Mouse (Mus musculus) neural tube, embryonic 11.5 days (tissue): Measurements from ENCODE around the gene Tmem223. TPM values are rescaled to one million over a fixed set of nuclear protein-coding genes. Genes with fewer than 3 reads are reported as not detected.
A peak's percentile ranks its signal among the peaks of the same experiment; 100 is the strongest.

Experiments
- ATAC-seq: fragments of 200-750 bp; cut with Nextera tagmentation; 2 replicates; pipeline ENCODE4 v1.8.0; 2017; ENCODE audit warnings: moderate number of reproducible peaks, mild to moderate bottlenecking, moderate TSS enrichment, moderate library complexity; ENCODE audit not compliant: insufficient read depth, low FRiP score, low TSS enrichment
- DNase-seq: peaks from one replicate; pipeline ENCODE4 v3.0.0-alpha.2; 2015; ENCODE audit warnings: low spot score
- H3K27ac ChIP-seq: fragments of 300-500 bp; sonication (generic); 2 replicates; pipeline ENCODE4 v1.5.1; 2014; ENCODE audit warnings: low read depth, mild to moderate bottlenecking, low read length
- H3K27me3 ChIP-seq: fragments of 300-500 bp; sonication (generic); 2 replicates; pipeline ENCODE4 v1.6.1; 2014; ENCODE audit warnings: mild to moderate bottlenecking, low read length, mixed read lengths; ENCODE audit not compliant: control insufficient read depth, insufficient read depth
- H3K36me3 ChIP-seq: fragments of 300-500 bp; sonication (generic); 2 replicates; pipeline ENCODE4 v1.6.1; 2014; ENCODE audit warnings: mild to moderate bottlenecking, low read length, moderate library complexity, mixed read lengths; ENCODE audit not compliant: control insufficient read depth, insufficient read depth
- H3K4me1 ChIP-seq: fragments of 300-500 bp; sonication (generic); 2 replicates; pipeline ENCODE4 v1.6.1; 2014; ENCODE audit warnings: low read length, mixed read lengths; ENCODE audit not compliant: control insufficient read depth, insufficient read depth
- H3K4me2 ChIP-seq: fragments of 300-500 bp; sonication (generic); 2 replicates; pipeline ENCODE4 v1.6.1; 2014; ENCODE audit warnings: low read depth, mild to moderate bottlenecking, moderate library complexity
- H3K4me3 ChIP-seq: fragments of 300-500 bp; sonication (generic); 2 replicates; pipeline ENCODE4 v1.5.1; 2014; ENCODE audit warnings: low read depth, low read length
- H3K9ac ChIP-seq: fragments of 300-500 bp; sonication (generic); 2 replicates; pipeline ENCODE4 v1.6.1; 2014; ENCODE audit warnings: mild to moderate bottlenecking, low read length
- H3K9me3 ChIP-seq: fragments of 300-500 bp; sonication (generic); 2 replicates; pipeline ENCODE4 v1.6.1; 2016; ENCODE audit warnings: low read length; ENCODE audit not compliant: control insufficient read depth
- WGBS: fragments of 180-500 bp; shearing (Covaris S2); extraction: QIAGEN DNeasy Blood & Tissue Kit; methylation state at CpG from one replicate; pipeline ENCODE4 v1.1.7; 2014; 5-methylcytosine and 5-hydroxymethylcytosine counted together
- polyA plus RNA-seq: library from polyadenylated mRNA; unstranded; fragments of >200 nt; fragmentation: Nextera tagmentation; extraction: Ambion mirVana; gene quantifications from 2 replicates; pipeline ENCODE4 v1.2.1, GENCODE M21; 2014

Tmem223 gene
- polyA plus RNA-seq, 1 experiment from 2014 or later = 181 TPM

- Histone ChIP-seq H3K9ac (no peak overlapping the region), H3K4me2 (no peak overlapping the region), H3K9me3 (no peaks in the 10 kb centered on the region), H3K27me3 (no peaks in the 10 kb centered on the region), H3K4me3 (no peak overlapping the region), H3K27ac (no peak overlapping the region), H3K4me1 (peaks cover 7% of the 10 kb centered on the region), H3K36me3 (peaks cover 8% of the 10 kb centered on the region)
- ATAC-seq (no peak), DNase-seq (no peak)
- 89% methylated on average over 2 of the region's 2 CpGs for WGBS
Observed at GRCm38 (mm10) chr19:8758899-8759298, 11.9 kb upstream of the Tmem223 start.

- WGBS = 95% methylated on average over 2 of the region's 2 CpGs
- no peak for ATAC-seq
- H3K36me3 ChIP-seq = peaks cover 21% of the 10 kb centered on the region
Observed at GRCm38 (mm10) chr19:8760757-8761156, 10.0 kb upstream of the Tmem223 start.

DNA sequence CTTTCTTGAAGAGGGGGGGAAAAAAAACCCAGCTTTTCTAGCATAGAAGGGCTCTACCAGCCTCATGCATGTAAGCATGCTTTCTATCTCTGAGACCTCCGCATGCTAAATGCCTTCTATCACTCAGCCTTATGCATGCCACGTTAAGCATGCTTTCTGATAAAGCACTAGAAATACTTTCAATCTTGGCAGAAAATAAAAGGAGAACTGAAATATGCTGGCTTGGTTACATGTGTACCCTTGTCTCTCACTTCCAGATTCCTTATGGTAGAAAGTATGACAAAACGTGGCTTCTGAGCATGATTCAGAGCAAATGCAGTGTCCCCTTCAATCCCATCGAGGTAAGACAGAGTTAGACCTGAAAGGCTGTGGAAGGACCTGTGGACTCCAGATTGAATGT, 7.5 kb upstream of the Tmem223 start:
- H3K9me3 ChIP-seq = peaks cover 2% of the 10 kb centered on the region; the same call in 1 of the 2 replicates
- H3K36me3 ChIP-seq = peaks cover 35% of the 10 kb centered on the region
- WGBS = 92% methylated on average over 4 of the region's 4 CpGs
- no peak for ATAC-seq
- no peak for DNase-seq
- H3K4me3 ChIP-seq = no peak overlapping the region
- H3K9ac ChIP-seq = no peak overlapping the region
- peaks cover 2% of the 10 kb centered on the region; the same call in 1 of the 2 replicates for H3K4me1 ChIP-seq
- no peak overlapping the region for H3K4me2 ChIP-seq
- no peaks in the 10 kb centered on the region for H3K27me3 ChIP-seq
- no peak overlapping the region for H3K27ac ChIP-seq

More at GRCm38 (mm10) chr19:8760757-8761156, 10.0 kb upstream of the Tmem223 start:
- H3K4me1 ChIP-seq = peaks cover 7% of the 10 kb centered on the region
- peaks cover 2% of the 10 kb centered on the region; the same call in 1 of the 2 replicates for H3K9me3 ChIP-seq
- H3K4me3 ChIP-seq = no peak overlapping the region
- H3K27me3 ChIP-seq = no peaks in the 10 kb centered on the region
- no peak for DNase-seq
- no peak overlapping the region for H3K9ac ChIP-seq
- H3K4me2 ChIP-seq = no peak overlapping the region
- no peak overlapping the region for H3K27ac ChIP-seq

DNA sequence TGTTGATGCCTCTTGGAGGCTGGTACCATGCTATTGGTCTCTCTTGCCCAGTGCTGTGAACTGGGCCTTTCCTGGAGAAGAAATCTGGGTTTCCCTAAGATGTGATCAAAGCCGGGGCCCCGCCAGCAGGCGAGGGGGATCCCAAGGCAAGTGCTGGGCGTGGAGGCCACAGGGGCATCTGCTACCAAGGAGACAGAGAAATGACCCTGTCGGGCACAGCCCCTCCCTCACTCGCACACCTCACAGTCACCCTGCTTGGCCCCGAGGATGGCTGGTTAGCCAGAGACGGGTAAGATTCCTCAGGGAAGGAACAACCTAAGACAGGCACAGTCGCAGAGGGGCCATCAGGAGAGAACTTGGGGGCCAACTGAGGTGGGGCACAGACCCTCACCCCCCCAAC, 5.2 kb upstream of the Tmem223 start:
- Histone ChIP-seq H3K4me3 (no peak overlapping the region), H3K36me3 (peaks cover 42% of the 10 kb centered on the region), H3K9ac (no peak overlapping the region), H3K4me2 (no peak overlapping the region), H3K4me1 (no peaks in the 10 kb centered on the region), H3K9me3 (peaks cover 2% of the 10 kb centered on the region; the same call in 1 of the 2 replicates), H3K27ac (no peak overlapping the region), H3K27me3 (no peaks in the 10 kb centered on the region)
- 97% methylated on average over 9 of the region's 9 CpGs for WGBS
- ATAC-seq = no peak
- no peak for DNase-seq

- no peaks in the 10 kb centered on the region for H3K9me3 ChIP-seq
- DNase-seq = no peak
- no peaks in the 10 kb centered on the region for H3K27me3 ChIP-seq
- H3K4me1 ChIP-seq = peaks cover 15% of the 10 kb centered on the region
- no peak overlapping the region for H3K27ac ChIP-seq
- no peak overlapping the region for H3K9ac ChIP-seq
- peaks cover 10% of the 10 kb centered on the region for H3K36me3 ChIP-seq
- H3K4me2 ChIP-seq = peak overlapping the region; percentile 99
- no peak for ATAC-seq
- peak overlapping the region; percentile 74 for H3K4me3 ChIP-seq
- 82% methylated on average over 5 of the region's 5 CpGs for WGBS
Observed at GRCm38 (mm10) chr19:8772996-8773395, 2.2 kb downstream of the Tmem223 start.

- H3K4me2 ChIP-seq = peak overlapping the region; percentile 99
- no peak overlapping the region for H3K9ac ChIP-seq
- peaks cover 15% of the 10 kb centered on the region for H3K4me1 ChIP-seq
- H3K27me3 ChIP-seq = no peaks in the 10 kb centered on the region
- H3K4me3 ChIP-seq = peak overlapping the region; percentile 74
- no peaks in the 10 kb centered on the region for H3K9me3 ChIP-seq
- H3K36me3 ChIP-seq = peaks cover 10% of the 10 kb centered on the region
- no peak for ATAC-seq
- no peak overlapping the region for H3K27ac ChIP-seq
- no peak for DNase-seq
- WGBS = 56% methylated on average over 6 of the region's 6 CpGs
Observed at GRCm38 (mm10) chr19:8773409-8773808, 2.6 kb downstream of the Tmem223 start.

DNA sequence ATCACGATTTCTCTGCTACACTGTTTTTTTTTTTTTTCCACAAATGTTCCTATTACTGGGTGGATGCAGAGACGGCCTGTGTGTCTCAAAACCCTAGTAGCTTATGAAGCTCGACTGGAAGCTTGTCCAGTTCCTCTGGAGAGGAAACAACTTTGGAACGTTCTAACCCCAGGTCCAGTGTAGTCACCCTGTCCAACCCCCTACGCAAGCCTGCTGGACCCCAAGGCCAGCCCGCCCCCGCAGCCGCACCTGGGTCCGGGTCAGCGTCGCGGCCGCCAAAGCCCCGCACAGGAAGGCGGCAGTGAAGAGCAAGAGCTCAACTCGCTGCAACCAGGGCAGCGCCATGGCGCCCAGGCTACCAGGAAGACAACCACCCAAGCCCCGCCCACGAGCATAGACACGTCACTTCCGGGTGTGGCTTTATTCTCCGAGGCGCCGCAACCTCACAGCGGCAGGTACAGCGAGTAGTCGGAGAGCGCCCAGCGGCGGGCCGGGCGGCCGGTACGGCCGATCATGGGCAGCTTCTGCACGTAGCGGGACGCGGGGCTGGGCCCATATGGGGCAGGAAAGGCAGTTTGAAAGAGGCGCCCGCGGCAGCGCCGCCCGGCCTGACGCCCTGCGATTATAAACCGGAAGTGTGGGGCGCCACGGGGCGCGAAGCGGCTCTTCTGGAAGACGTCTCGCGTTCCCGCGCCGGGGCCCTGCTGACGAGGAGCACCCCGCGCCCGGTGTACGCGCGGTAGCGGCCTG, 3.5 kb downstream of the Tmem223 start, which contains the start of gene Tmem179b:
Tmem179b (minus strand) TSS at position 382 of the 750 bp plus-strand sequence.
- Histone ChIP-seq H3K27ac (peak within 1 kb of the TSS; percentile 98), H3K36me3 (peaks cover 8% of the 10 kb centered on the region), H3K4me1 (peaks cover 15% of the 10 kb centered on the region), H3K9ac (peak within 1 kb of the TSS; percentile 90), H3K4me2 (peak within 1 kb of the TSS; percentile 99), H3K9me3 (no peaks in the 10 kb centered on the region), H3K4me3 (peak within 1 kb of the TSS; percentile 74), H3K27me3 (no peaks in the 10 kb centered on the region)
- DNase-seq (peak; percentile 96), ATAC-seq (peak; percentile 95)
- WGBS = under 1% methylated on average over 68 of the region's 68 CpGs

GRCm38 (mm10) chr19:8774951-8775421, 4.2 kb downstream of the Tmem223 start:
- Histone ChIP-seq H3K4me3 (peak overlapping the region; percentile 74), H3K4me1 (peaks cover 15% of the 10 kb centered on the region), H3K4me2 (peak overlapping the region; percentile 99), H3K36me3 (peaks cover 8% of the 10 kb centered on the region), H3K9me3 (no peaks in the 10 kb centered on the region), H3K27ac (peak overlapping the region; percentile 98), H3K9ac (peak overlapping the region; percentile 90), H3K27me3 (no peaks in the 10 kb centered on the region)
- ATAC-seq = peak; percentile 51
- no peak for DNase-seq
- 6% methylated on average over 20 of the region's 20 CpGs for WGBS
